Mouse (Mus musculus) hindbrain, embryonic 10.5 days (tissue): Measurements from ENCODE around the gene 9130019O22Rik. TPM values are rescaled to one million over a fixed set of nuclear protein-coding genes. Genes with fewer than 3 reads are reported as not detected.
"Not testable (repeated sequence)": the region's sequence is repeated elsewhere in the genome, so short reads cannot be mapped to it uniquely, and the experiment has no call there.

Source experiments
- DNase-seq: peaks from one replicate; pipeline ENCODE4 v3.0.0-alpha.2; 2017; ENCODE audit warnings: low spot score
- H3K27ac ChIP-seq: fragments of 300-500 bp; sonication (generic); 2 replicates; pipeline ENCODE4 v1.5.1; 2016; ENCODE audit warnings: mild to moderate bottlenecking, moderate library complexity
- H3K27me3 ChIP-seq: fragments of 300-500 bp; sonication (generic); 2 replicates; pipeline ENCODE4 v1.6.1; 2016; ENCODE audit warnings: mild to moderate bottlenecking; ENCODE audit not compliant: poor library complexity, insufficient read depth, severe bottlenecking
- H3K36me3 ChIP-seq: fragments of 300-500 bp; sonication (generic); 2 replicates; pipeline ENCODE4 v1.6.1; 2016; ENCODE audit warnings: mild to moderate bottlenecking, moderate library complexity
- H3K4me1 ChIP-seq: fragments of 300-500 bp; sonication (generic); replicated peaks from 2 replicates; pipeline ENCODE4 v1.6.1; 2016; ENCODE audit warnings: mild to moderate bottlenecking
- H3K4me3 ChIP-seq: fragments of 300-500 bp; sonication (generic); 2 replicates; pipeline ENCODE4 v1.5.1; 2016; ENCODE audit warnings: mild to moderate bottlenecking, moderate library complexity
- H3K9me3 ChIP-seq: fragments of 300-500 bp; sonication (generic); 2 replicates; pipeline ENCODE4 v1.6.1; 2016; ENCODE audit warnings: mild to moderate bottlenecking, moderate library complexity
- WGBS: fragments of 180-500 bp; shearing (Covaris S2); methylation state at CpG from one replicate; pipeline ENCODE4 v1.1.7; 2016; 5-methylcytosine and 5-hydroxymethylcytosine counted together
- polyA plus RNA-seq: library from polyadenylated mRNA; unstranded; fragments of >200 nt; fragmentation: Nextera tagmentation; extraction: Ambion mirVana; gene quantifications from 2 replicates; pipeline ENCODE4 v1.2.1, GENCODE M21; 2016

9130019O22Rik gene
- polyA plus RNA-seq, 1 experiment from 2014 or later: 5.3 TPM

DNA sequence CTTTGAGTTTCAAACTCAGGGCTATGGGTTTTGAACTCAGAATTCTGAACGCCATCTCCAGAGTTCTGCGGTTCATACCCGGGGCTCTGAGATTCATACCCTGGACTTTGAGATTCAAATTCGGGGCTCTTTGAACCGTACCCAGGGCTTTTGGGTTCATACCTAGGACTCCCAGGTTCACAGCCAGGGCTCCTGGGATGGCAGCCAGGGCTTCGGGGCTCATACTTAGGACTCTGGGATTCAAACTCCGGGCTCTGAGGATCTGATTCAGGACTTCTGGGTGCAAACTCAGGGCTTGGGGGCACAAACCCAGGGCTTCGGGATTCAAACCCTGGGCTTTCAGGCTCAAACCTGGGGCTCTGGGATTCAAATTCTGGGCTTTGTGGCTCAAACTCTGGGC lies 42.6 kb downstream of the 9130019O22Rik start:
- peak overlapping the region; percentile 93 for H3K4me3 ChIP-seq
- no peaks in the 10 kb centered on the region for H3K9me3 ChIP-seq
- WGBS: 91% methylated on average over 8 of the region's 8 CpGs
- H3K36me3 ChIP-seq: peaks cover 39% of the 10 kb centered on the region
- DNase-seq: no peak
- peaks cover 39% of the 10 kb centered on the region for H3K4me1 ChIP-seq
- peak overlapping the region; percentile 97 for H3K27ac ChIP-seq
- no peaks in the 10 kb centered on the region; the same call in 1 of the 2 replicates for H3K27me3 ChIP-seq

GRCm38 (mm10) chr7:127343351-127344019 lies 43.5 kb downstream of the 9130019O22Rik start:
- WGBS: 94% methylated on average over 38 of the region's 38 CpGs
- DNase-seq: no peak

GRCm38 (mm10) chr7:127342888-127343287 lies 44.1 kb downstream of the 9130019O22Rik start:
- no peak for DNase-seq
- Histone ChIP-seq H3K27ac (no peak overlapping the region), H3K4me1 (peaks cover 39% of the 10 kb centered on the region), H3K4me3 (0 out of 2 replicates have a peak overlapping the region, but pooled peaks have one; percentile 9), H3K9me3 (no peaks in the 10 kb centered on the region), H3K36me3 (peaks cover 39% of the 10 kb centered on the region), H3K27me3 (no peaks in the 10 kb centered on the region; the same call in 1 of the 2 replicates)
- 99% methylated on average over 7 of the region's 7 CpGs for WGBS

More at GRCm38 (mm10) chr7:127343351-127344019, 43.5 kb downstream of the 9130019O22Rik start:
- Histone ChIP-seq H3K9me3 (no peaks in the 10 kb centered on the region), H3K27me3 (no peaks in the 10 kb centered on the region; the same call in 1 of the 2 replicates), H3K36me3 (peaks cover 39% of the 10 kb centered on the region), H3K4me3 (peak overlapping the region; percentile 93; the same call in 1 of the 2 replicates), H3K27ac (no peak overlapping the region), H3K4me1 (peaks cover 39% of the 10 kb centered on the region)

DNA sequence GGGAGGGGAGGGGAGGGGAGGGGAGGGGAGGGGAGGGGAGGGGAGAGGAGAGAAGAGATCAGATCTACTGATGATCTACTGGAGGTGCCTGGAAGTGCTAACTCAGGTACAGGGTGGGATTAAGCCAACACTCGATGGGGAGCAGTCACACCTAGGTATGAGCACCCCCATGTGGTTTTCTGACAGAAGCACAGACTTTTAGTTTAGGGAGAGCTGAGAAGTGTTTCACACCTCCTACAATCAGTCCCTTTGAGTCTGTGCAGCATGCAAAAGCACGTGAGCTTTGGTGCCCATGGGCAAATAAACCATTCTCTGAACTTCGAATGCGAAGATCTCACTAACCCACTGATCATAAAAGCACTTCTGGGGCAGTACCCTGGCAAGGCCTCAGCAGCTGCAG lies 44.6 kb downstream of the 9130019O22Rik start:
- DNase-seq: no peak
- peaks cover 36% of the 10 kb centered on the region for H3K4me1 ChIP-seq
- H3K27me3 ChIP-seq: no peaks in the 10 kb centered on the region; the same call in 1 of the 2 replicates
- H3K27ac ChIP-seq: no peak overlapping the region
- H3K36me3 ChIP-seq: peaks cover 39% of the 10 kb centered on the region
- WGBS: 67% methylated on average over 4 of the region's 4 CpGs
- H3K9me3 ChIP-seq: no peaks in the 10 kb centered on the region
- H3K4me3 ChIP-seq: no peak overlapping the region

DNA sequence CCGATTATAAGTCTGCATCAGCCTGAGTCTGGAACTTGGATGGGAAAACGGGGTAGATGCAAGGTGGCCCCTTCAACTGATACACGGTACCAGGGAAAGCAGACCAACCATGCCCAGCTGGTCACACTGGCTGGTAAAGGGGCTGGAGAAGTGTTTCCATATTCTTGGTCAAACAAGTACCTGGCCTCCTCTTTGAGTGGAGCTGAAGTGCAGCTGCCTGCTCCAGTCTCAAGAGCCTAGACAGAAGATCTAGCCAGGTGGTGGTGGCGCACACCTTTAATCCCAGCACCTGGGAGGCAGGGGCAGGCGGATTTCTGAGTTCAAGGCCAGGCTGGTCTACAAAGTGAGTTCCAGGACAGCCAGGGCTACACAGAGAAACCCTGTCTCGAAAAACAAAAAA lies 45.1 kb downstream of the 9130019O22Rik start:
- not testable (repeated sequence) for H3K27ac ChIP-seq, H3K9me3 ChIP-seq, DNase-seq, H3K4me3 ChIP-seq, H3K27me3 ChIP-seq
- peaks cover 39% of the 10 kb centered on the region for H3K36me3 ChIP-seq
- peaks cover 31% of the 10 kb centered on the region for H3K4me1 ChIP-seq
- WGBS: 90% methylated on average over 6 of the region's 6 CpGs

GRCm38 (mm10) chr7:127341356-127341755 lies 45.6 kb downstream of the 9130019O22Rik start:
- H3K36me3 ChIP-seq: peaks cover 39% of the 10 kb centered on the region
- H3K4me1 ChIP-seq: peaks cover 26% of the 10 kb centered on the region
- H3K4me3 ChIP-seq: no peak overlapping the region
- H3K9me3 ChIP-seq: no peaks in the 10 kb centered on the region
- H3K27ac ChIP-seq: no peak overlapping the region
- 98% methylated on average over 8 of the region's 8 CpGs for WGBS
- no peaks in the 10 kb centered on the region for H3K27me3 ChIP-seq
- no peak for DNase-seq

DNA sequence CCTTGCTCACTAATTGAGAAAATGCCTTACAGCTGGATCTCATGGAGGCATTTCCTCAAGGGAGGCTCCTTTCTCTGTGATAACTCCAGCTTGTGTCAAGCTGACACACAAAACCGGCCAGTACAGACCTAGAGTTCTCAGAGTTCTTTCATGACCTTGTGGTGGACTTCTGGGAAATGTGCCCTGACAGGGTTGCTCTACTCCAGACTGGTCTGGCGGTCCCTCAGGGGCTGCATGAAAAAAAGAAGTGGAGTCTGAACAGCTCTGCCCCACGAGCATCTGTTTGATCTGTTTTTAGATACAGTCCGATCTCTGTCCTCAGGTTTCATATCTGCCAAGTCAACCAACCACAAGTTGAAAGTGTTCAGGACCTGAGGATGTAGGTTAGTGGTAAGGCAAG lies 49.3 kb downstream of the 9130019O22Rik start:
- Histone ChIP-seq H3K27ac (no peak overlapping the region), H3K27me3 (no peaks in the 10 kb centered on the region), H3K9me3 (no peaks in the 10 kb centered on the region), H3K4me3 (no peak overlapping the region), H3K4me1 (no peaks in the 10 kb centered on the region), H3K36me3 (peaks cover 22% of the 10 kb centered on the region)
- no peak for DNase-seq
- WGBS: 72% methylated on average over 4 of the region's 4 CpGs

DNA sequence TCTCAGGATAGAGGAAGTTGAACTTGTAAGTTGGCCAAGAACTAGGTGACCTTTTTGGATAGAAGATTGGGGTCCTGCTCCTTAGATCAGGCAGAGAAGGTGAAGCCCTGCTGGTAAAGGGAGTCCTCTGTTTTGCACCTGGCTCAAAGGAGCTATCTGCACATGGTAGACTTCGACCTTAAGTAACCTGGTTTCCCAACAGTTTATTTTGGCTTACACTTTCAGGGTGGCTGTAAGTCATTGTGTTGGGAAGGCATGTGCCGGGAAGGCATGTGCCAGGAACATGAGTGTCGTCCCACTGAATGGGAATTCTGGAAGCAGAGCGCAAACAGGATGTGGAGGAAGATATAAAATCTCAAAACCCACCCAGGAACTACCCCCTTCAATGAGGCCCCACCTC lies 51.4 kb downstream of the 9130019O22Rik start:
- no peak for DNase-seq
- Histone ChIP-seq H3K27me3 (no peaks in the 10 kb centered on the region), H3K27ac (no peak overlapping the region), H3K9me3 (no peaks in the 10 kb centered on the region), H3K36me3 (peaks cover 2% of the 10 kb centered on the region; the same call in 1 of the 2 replicates), H3K4me3 (no peak overlapping the region), H3K4me1 (no peaks in the 10 kb centered on the region)
- 87% methylated on average over 4 of the region's 4 CpGs for WGBS

DNA sequence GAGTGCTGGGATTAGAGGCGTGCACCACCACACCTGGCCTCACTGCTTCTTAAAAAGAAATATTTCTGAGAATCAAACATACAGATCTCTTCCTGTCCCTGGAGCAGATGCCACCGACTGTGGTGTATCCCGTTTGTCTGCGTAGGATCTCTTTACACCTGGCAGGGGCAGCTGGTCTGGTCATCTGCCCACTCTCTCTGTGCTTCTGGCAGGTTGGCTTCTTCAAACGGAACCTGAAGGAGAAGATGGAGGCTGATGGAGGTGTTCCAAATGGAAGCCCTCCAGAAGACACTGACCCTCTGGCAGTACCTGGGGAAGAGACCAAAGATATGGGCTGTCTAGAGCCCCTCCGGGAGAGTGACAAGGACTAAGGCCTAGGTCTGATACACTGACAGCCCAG lies 53.7 kb downstream of the 9130019O22Rik start:
- no peaks in the 10 kb centered on the region for H3K4me1 ChIP-seq
- no peak overlapping the region for H3K4me3 ChIP-seq
- H3K9me3 ChIP-seq: no peaks in the 10 kb centered on the region
- no peak for DNase-seq
- H3K36me3 ChIP-seq: no peaks in the 10 kb centered on the region
- 84% methylated on average over 6 of the region's 6 CpGs for WGBS
- H3K27ac ChIP-seq: no peak overlapping the region
- no peaks in the 10 kb centered on the region for H3K27me3 ChIP-seq

Other genes with a start within 250 kb of the 9130019O22Rik start
- gene Spn, start 249.3 kb downstream of the 9130019O22Rik start, polyA plus RNA-seq: not detected in 2 replicates
- gene Cd2bp2, start 191.1 kb downstream of the 9130019O22Rik start, polyA plus RNA-seq: 94.4 and 96.0 TPM in 2 replicates
- gene Tbc1d10b, start 178.7 kb downstream of the 9130019O22Rik start, polyA plus RNA-seq: 25.6 and 28.2 TPM in 2 replicates
- 13.0 and 17.7 TPM in 2 replicates for gene Mylpf, start 178.3 kb downstream of the 9130019O22Rik start, polyA plus RNA-seq
- gene Zfp553, start 154.1 kb downstream of the 9130019O22Rik start, polyA plus RNA-seq: 78.7 and 81.0 TPM in 2 replicates
- gene Sept1, start 154.0 kb downstream of the 9130019O22Rik start, polyA plus RNA-seq: 32.4 and 33.8 TPM in 2 replicates
- gene Zfp771, start 142.9 kb downstream of the 9130019O22Rik start, polyA plus RNA-seq: 62.4 and 70.1 TPM in 2 replicates
- gene Dctpp1, start 126.5 kb downstream of the 9130019O22Rik start, polyA plus RNA-seq: 284 and 329 TPM in 2 replicates
- gene Sephs2, start 113.1 kb downstream of the 9130019O22Rik start, polyA plus RNA-seq: 69.8 and 76.2 TPM in 2 replicates
- gene Itgal, start 90.9 kb downstream of the 9130019O22Rik start, polyA plus RNA-seq: 0.68 and 0.98 TPM in 2 replicates
- 18.8 and 20.4 TPM in 2 replicates for gene Zfp768, start 41.6 kb downstream of the 9130019O22Rik start, polyA plus RNA-seq
- 7.9 and 9.5 TPM in 2 replicates for gene Zfp747, start 11.1 kb downstream of the 9130019O22Rik start, polyA plus RNA-seq
- gene E430018J23Rik, start 6.5 kb upstream of the 9130019O22Rik start, polyA plus RNA-seq: 5.4 and 6.7 TPM in 2 replicates
- 6.6 and 7.1 TPM in 2 replicates for gene Zfp764, start 19.7 kb upstream of the 9130019O22Rik start, polyA plus RNA-seq
- 35.6 and 39.4 TPM in 2 replicates for gene Zfp688, start 34.9 kb upstream of the 9130019O22Rik start, polyA plus RNA-seq
- gene Zfp689, start 62.0 kb upstream of the 9130019O22Rik start, polyA plus RNA-seq: 14.8 and 15.7 TPM in 2 replicates
- gene Prr14, start 72.4 kb upstream of the 9130019O22Rik start, polyA plus RNA-seq: 53.1 and 65.9 TPM in 2 replicates
- gene Fbrs, start 92.0 kb upstream of the 9130019O22Rik start, polyA plus RNA-seq: 9.0 and 12.0 TPM in 2 replicates
- 54.9 and 71.4 TPM in 2 replicates for gene Srcap, start 124.8 kb upstream of the 9130019O22Rik start, polyA plus RNA-seq
- 16.5 and 18.1 TPM in 2 replicates for gene Gm42715, start 132.4 kb upstream of the 9130019O22Rik start, polyA plus RNA-seq
- 7.9 and 13.7 TPM in 2 replicates for gene Tmem265, start 174.2 kb upstream of the 9130019O22Rik start, polyA plus RNA-seq
- gene Phkg2, start 186.2 kb upstream of the 9130019O22Rik start, polyA plus RNA-seq: 47.0 and 54.1 TPM in 2 replicates
- gene Ccdc189, start 201.4 kb upstream of the 9130019O22Rik start, polyA plus RNA-seq: 15.7 and 16.5 TPM in 2 replicates
- gene Rnf40, start 201.6 kb upstream of the 9130019O22Rik start, polyA plus RNA-seq: 57.8 and 58.8 TPM in 2 replicates
- 34.5 and 36.7 TPM in 2 replicates for gene Zfp629, start 228.6 kb upstream of the 9130019O22Rik start, polyA plus RNA-seq